In genomic region chr4:155943049-155943452, GRCm38 (mm10) we compare ENCODE assay signal across 7 mouse cellular contexts. TPM values are rescaled to one million over a fixed set of nuclear protein-coding genes. Genes with fewer than 3 reads are reported as not detected.
DNase-seq lines count a peak whose midpoint lies in the region; ATAC-seq and TF ChIP-seq lines count a peak whose summit lies in the region.

No protein-coding gene starts in this region.

- H3K4me3 ChIP-seq in ES-Bruce4 (ENCODE audit: low read depth, low read length) = peak overlapping the region; percentile 68
- peak overlapping the region; percentile 96 for H3K4me3 ChIP-seq in forebrain, embryonic 13.5 days
- peak overlapping the region; percentile 95 for H3K4me3 ChIP-seq in heart, postnatal 0 days (ENCODE audit: low read depth, low read length)
- peak overlapping the region; percentile 99 for H3K4me3 ChIP-seq in lung, postnatal 0 days (ENCODE audit: low read depth, low read length)

- 1% methylated on average over 17 of the region's 17 CpGs for WGBS in forebrain, embryonic 13.5 days
- WGBS in heart, postnatal 0 days = 2% methylated on average over 16 of the region's 17 CpGs
- 1% methylated on average over 16 of the region's 17 CpGs for WGBS in lung, postnatal 0 days

- no peaks in the 10 kb centered on the region for H3K9me3 ChIP-seq in ES-Bruce4 (replicated peaks; ENCODE audit: control insufficient read depth, insufficient read depth, low read length, poor library complexity, severe bottlenecking)
- H3K9me3 ChIP-seq in forebrain, embryonic 13.5 days (replicated peaks) = no peaks in the 10 kb centered on the region
- H3K9me3 ChIP-seq in heart, postnatal 0 days (replicated peaks; ENCODE audit: control insufficient read depth, low read length) = no peaks in the 10 kb centered on the region
- no peaks in the 10 kb centered on the region for H3K9me3 ChIP-seq in lung, postnatal 0 days (ENCODE audit: low read length)

- no peak overlapping the region for H3K27ac ChIP-seq in ES-Bruce4 (ENCODE audit: insufficient read depth, low read length)
- peak overlapping the region; percentile 71; the same call in 1 of the 2 replicates for H3K27ac ChIP-seq in forebrain, embryonic 13.5 days
- peak overlapping the region; percentile 87 for H3K27ac ChIP-seq in heart, postnatal 0 days (ENCODE audit: low read depth)
- H3K27ac ChIP-seq in lung, postnatal 0 days (ENCODE audit: low read length) = peak overlapping the region; percentile 90

- TF ChIP-seq EP300 in ES-Bruce4 (IDR thresholded peaks at IDR 0.05; ENCODE audit: insufficient read depth, low read depth, low read length) = no peak
- TF ChIP-seq EP300 in heart, postnatal 0 days (IDR thresholded peaks at IDR 0.05; ENCODE audit: low read depth) = no peak
- no peak for TF ChIP-seq EP300 in lung, postnatal 0 days (IDR thresholded peaks at IDR 0.05)

- no peak for TF ChIP-seq POLR2A in ES-Bruce4 (IDR thresholded peaks at IDR 0.05; ENCODE audit: insufficient read depth, low read length)

- no peak for TF ChIP-seq CTCF in ES-Bruce4 (IDR thresholded peaks at IDR 0.05; ENCODE audit: low read depth, low read length)
- no peak for TF ChIP-seq CTCF in heart, postnatal 0 days (IDR thresholded peaks at IDR 0.05; ENCODE audit: low read depth)
- no peak for TF ChIP-seq CTCF in lung, postnatal 0 days (IDR thresholded peaks at IDR 0.05)

- peak overlapping the region; percentile 66 for H3K9ac ChIP-seq in ES-Bruce4 (ENCODE audit: low read depth, poor library complexity, severe bottlenecking)
- H3K9ac ChIP-seq in forebrain, embryonic 13.5 days = peak overlapping the region; percentile 91
- peak overlapping the region; percentile 93 for H3K9ac ChIP-seq in heart, postnatal 0 days (replicated peaks; ENCODE audit: low read depth, low read length)
- peak overlapping the region; percentile 83 for H3K9ac ChIP-seq in lung, postnatal 0 days (replicated peaks; ENCODE audit: low read depth)

- H3K4me1 ChIP-seq in ES-Bruce4 (ENCODE audit: control insufficient read depth, insufficient read depth, low read length) = no peaks in the 10 kb centered on the region
- peaks cover 25% of the 10 kb centered on the region for H3K4me1 ChIP-seq in forebrain, embryonic 13.5 days
- H3K4me1 ChIP-seq in heart, postnatal 0 days (ENCODE audit: control insufficient read depth, insufficient read depth) = peaks cover 14% of the 10 kb centered on the region; the same call in 1 of the 2 replicates
- H3K4me1 ChIP-seq in lung, postnatal 0 days (ENCODE audit: insufficient read depth, low read depth, low read length) = peaks cover 6% of the 10 kb centered on the region; the same call in 1 of the 2 replicates

- DNase-seq in ZHBTc4 (ENCODE audit: low read depth, low spot score) = peak; percentile 43
- DNase-seq in heart, postnatal 0 days (ENCODE audit: low spot score) = peak; percentile 23
- DNase-seq in layer of hippocampus, postnatal 14 days (ENCODE audit: low spot score in 2 of 2) = peak; percentile 61 to 72
- DNase-seq in lung, postnatal 0 days (ENCODE audit: low spot score) = peak; percentile 53
- peak; percentile 58 for DNase-seq in skeletal muscle tissue, adult 2 months (ENCODE audit: low read depth, low spot score)

- H3K27me3 ChIP-seq in ES-Bruce4 (ENCODE audit: control insufficient read depth, insufficient read depth, low read length, poor library complexity, severe bottlenecking) = no peaks in the 10 kb centered on the region
- peaks cover 8% of the 10 kb centered on the region for H3K27me3 ChIP-seq in forebrain, embryonic 13.5 days
- H3K27me3 ChIP-seq in heart, postnatal 0 days (ENCODE audit: control insufficient read depth, insufficient read depth, low read length) = no peaks in the 10 kb centered on the region
- H3K27me3 ChIP-seq in lung, postnatal 0 days (replicated peaks; ENCODE audit: insufficient read depth, low read length) = no peaks in the 10 kb centered on the region

- peak; percentile 48 for ATAC-seq in forebrain, embryonic 13.5 days
- ATAC-seq in heart, postnatal 0 days (ENCODE audit: insufficient read depth, low read depth) = peak; percentile 12; the same call in 1 of the 2 replicates
- ATAC-seq in lung, postnatal 0 days = peak; percentile 24

- peak overlapping the region; percentile 92 for H3K4me2 ChIP-seq in forebrain, embryonic 13.5 days
- peak overlapping the region; percentile 98 for H3K4me2 ChIP-seq in heart, postnatal 0 days (ENCODE audit: low read depth, low read length)
- peak overlapping the region; percentile 90 for H3K4me2 ChIP-seq in lung, postnatal 0 days (replicated peaks; ENCODE audit: low read depth, low read length)

- H3K36me3 ChIP-seq in ES-Bruce4 (ENCODE audit: control insufficient read depth, insufficient read depth, low read length, poor library complexity, severe bottlenecking) = peaks cover 7% of the 10 kb centered on the region
- H3K36me3 ChIP-seq in forebrain, embryonic 13.5 days (ENCODE audit: poor library complexity, severe bottlenecking) = peaks cover 18% of the 10 kb centered on the region
- H3K36me3 ChIP-seq in heart, postnatal 0 days (replicated peaks; ENCODE audit: control insufficient read depth, insufficient read depth, low read length) = peaks cover 10% of the 10 kb centered on the region
- 0 out of 2 replicates have a peak, but pooled peaks cover 2% of the 10 kb centered on the region for H3K36me3 ChIP-seq in lung, postnatal 0 days (ENCODE audit: insufficient read depth, low read length)

RNA-seq across cellular contexts. Expression of gene Ube2j2, which starts 0.6 kb away (rescaled TPM):
- polyA plus RNA-seq in ES-Bruce4 (2011; ENCODE audit: insufficient read depth, insufficient read length, low read depth, missing spikeins) = 100 and 104 TPM in 2 replicates
- polyA plus RNA-seq in forebrain, embryonic 13.5 days (2015; fragmentation: Nextera tagmentation; extraction: Ambion mirVana) = 131 and 136 TPM in 2 replicates
- 46.4 and 46.8 TPM in 2 replicates for total RNA-seq in heart, postnatal 0 days (2014; rRNA removed; ENCODE audit: low replicate concordance)
- polyA plus RNA-seq in heart, postnatal 0 days (2015; fragmentation: Nextera tagmentation; extraction: Ambion mirVana) = 63.3 and 66.9 TPM in 2 replicates
- 10 to 100 TPM; 75.2 to 78.9 TPM for total RNA-seq in layer of hippocampus, postnatal 14 days (2021)
- 66.6 and 67.0 TPM in 2 replicates for polyA plus RNA-seq in lung, postnatal 0 days (2015; fragmentation: Nextera tagmentation; extraction: Ambion mirVana)

RNA-seq across cellular contexts. Expression of gene C1qtnf12, which starts 19.1 kb away (rescaled TPM):
- 18.8 and 19.1 TPM in 2 replicates for polyA plus RNA-seq in ES-Bruce4 (2011; ENCODE audit: insufficient read depth, insufficient read length, low read depth, missing spikeins)
- polyA plus RNA-seq in forebrain, embryonic 13.5 days (2015; fragmentation: Nextera tagmentation; extraction: Ambion mirVana) = 7.0 and 10.1 TPM in 2 replicates
- 42.5 and 51.4 TPM in 2 replicates for total RNA-seq in heart, postnatal 0 days (2014; rRNA removed; ENCODE audit: low replicate concordance)
- polyA plus RNA-seq in heart, postnatal 0 days (2015; fragmentation: Nextera tagmentation; extraction: Ambion mirVana) = 20.5 and 20.8 TPM in 2 replicates
- total RNA-seq in layer of hippocampus, postnatal 14 days (2021) = 10 to 100 TPM; 15.9 to 21.1 TPM
- 30.6 and 36.2 TPM in 2 replicates for polyA plus RNA-seq in lung, postnatal 0 days (2015; fragmentation: Nextera tagmentation; extraction: Ambion mirVana)

RNA-seq across cellular contexts. Expression of gene B3galt6, which starts 49.4 kb away (rescaled TPM):
- 2.5 and 2.6 TPM in 2 replicates for polyA plus RNA-seq in ES-Bruce4 (2011; ENCODE audit: insufficient read depth, insufficient read length, low read depth, missing spikeins)
- polyA plus RNA-seq in forebrain, embryonic 13.5 days (2015; fragmentation: Nextera tagmentation; extraction: Ambion mirVana) = 21.0 and 21.8 TPM in 2 replicates
- total RNA-seq in heart, postnatal 0 days (2014; rRNA removed; ENCODE audit: low replicate concordance) = 3.9 and 11.2 TPM in 2 replicates
- 5.0 and 5.7 TPM in 2 replicates for polyA plus RNA-seq in heart, postnatal 0 days (2015; fragmentation: Nextera tagmentation; extraction: Ambion mirVana)
- total RNA-seq in layer of hippocampus, postnatal 14 days (2021) = 1 to 10 TPM; 9.0 to 9.7 TPM
- 6.8 TPM in 2 replicates for polyA plus RNA-seq in lung, postnatal 0 days (2015; fragmentation: Nextera tagmentation; extraction: Ambion mirVana)

RNA-seq across cellular contexts. Expression of gene Sdf4, which starts 49.6 kb away (rescaled TPM):
- 82.8 and 88.9 TPM in 2 replicates for polyA plus RNA-seq in ES-Bruce4 (2011; ENCODE audit: insufficient read depth, insufficient read length, low read depth, missing spikeins)
- 113 and 118 TPM in 2 replicates for polyA plus RNA-seq in forebrain, embryonic 13.5 days (2015; fragmentation: Nextera tagmentation; extraction: Ambion mirVana)
- total RNA-seq in heart, postnatal 0 days (2014; rRNA removed; ENCODE audit: low replicate concordance) = 88.4 and 114 TPM in 2 replicates
- polyA plus RNA-seq in heart, postnatal 0 days (2015; fragmentation: Nextera tagmentation; extraction: Ambion mirVana) = 102 and 105 TPM in 2 replicates
- 100 to 1,000 TPM; 154 to 157 TPM for total RNA-seq in layer of hippocampus, postnatal 14 days (2021)
- polyA plus RNA-seq in lung, postnatal 0 days (2015; fragmentation: Nextera tagmentation; extraction: Ambion mirVana) = 155 and 166 TPM in 2 replicates

RNA-seq across cellular contexts. Expression of gene Acap3, which starts 51.4 kb away (rescaled TPM):
- polyA plus RNA-seq in ES-Bruce4 (2011; ENCODE audit: insufficient read depth, insufficient read length, low read depth, missing spikeins) = 2.6 and 3.8 TPM in 2 replicates
- 51.0 and 56.7 TPM in 2 replicates for polyA plus RNA-seq in forebrain, embryonic 13.5 days (2015; fragmentation: Nextera tagmentation; extraction: Ambion mirVana)
- 16.3 and 31.2 TPM in 2 replicates for total RNA-seq in heart, postnatal 0 days (2014; rRNA removed; ENCODE audit: low replicate concordance)
- polyA plus RNA-seq in heart, postnatal 0 days (2015; fragmentation: Nextera tagmentation; extraction: Ambion mirVana) = 5.8 and 6.4 TPM in 2 replicates
- 100 to 1,000 TPM; 143 to 160 TPM for total RNA-seq in layer of hippocampus, postnatal 14 days (2021)
- polyA plus RNA-seq in lung, postnatal 0 days (2015; fragmentation: Nextera tagmentation; extraction: Ambion mirVana) = 12.7 and 13.4 TPM in 2 replicates
